Mouse (Mus musculus): ENCODE measurements around the gene Pla2g2f. TPM values are rescaled to one million over a fixed set of nuclear protein-coding genes. Genes with fewer than 3 reads are reported as not detected.

The Pla2g2f gene
- total RNA-seq, 1 experiment, result 0.22 TPM

GRCm38 (mm10) chr4:138801631-138802030 is 44.2 kb upstream of the Pla2g2f start:
- H3K4me1 ChIP-seq (ENCODE audit: control insufficient read depth in 2 of 2, insufficient read depth in 2 of 2, low read length in 2 of 2, poor library complexity in 1 of 2), result peaks cover 0 to 12% of the 10 kb centered on the region in 2 experiments; a peak in 2 of 4 replicates

GRCm38 (mm10) chr4:138800134-138800744 is 42.8 kb upstream of the Pla2g2f start:
- Histone ChIP-seq H3K9ac (ENCODE audit: insufficient read depth, low read depth, low read length, poor library complexity, severe bottlenecking) (no peak overlapping the region), H3K4me3 (ENCODE audit: insufficient read depth in 1 of 2, low read depth in 1 of 2, low read length in 2 of 2, poor library complexity in 1 of 2, severe bottlenecking in 1 of 2) (no peak overlapping the region), H3K9me3 (ENCODE audit: control insufficient read depth, insufficient read depth, low read depth, low read length) (no peaks in the 10 kb centered on the region), H3K27ac (ENCODE audit: insufficient read depth, low read depth, low read length, poor library complexity, severe bottlenecking) (no peak overlapping the region), H3K36me3 (ENCODE audit: control insufficient read depth, insufficient read depth, low read length, poor library complexity, severe bottlenecking) (no peaks in the 10 kb centered on the region), H3K4me1 (ENCODE audit: control insufficient read depth in 2 of 2, insufficient read depth in 2 of 2, low read length in 2 of 2, poor library complexity in 1 of 2) (peaks cover 0 to 8% of the 10 kb centered on the region in 2 experiments; a peak in 2 of 4 replicates)
- in situ Hi-C loops (cut with MboI; ENCODE audit: low sequenced_read_pairs in 2 of 2, unreplicated experiment in 2 of 2), result no loop called here
- DNase-seq (ENCODE audit: low read depth, low spot score), result no peak
- TF ChIP-seq ZC3H11A (IDR thresholded peaks at IDR 0.05; ENCODE audit: borderline replicate concordance, low read depth, low read length) (no peak), ZNF384 (IDR thresholded peaks at IDR 0.05; ENCODE audit: low read depth, low read length) (no peak), CHD2 (IDR thresholded peaks at IDR 0.05; ENCODE audit: low read depth, low read length) (no peak), MAFK (IDR thresholded peaks at IDR 0.05; ENCODE audit: insufficient read depth, low read depth, low read length) (no peak), HCFC1 (IDR thresholded peaks at IDR 0.05; ENCODE audit: borderline replicate concordance, insufficient read depth, low read length) (no peak)

More at GRCm38 (mm10) chr4:138801631-138802030, 44.2 kb upstream of the Pla2g2f start:
- Histone ChIP-seq H3K36me3 (ENCODE audit: control insufficient read depth, insufficient read depth, low read length, poor library complexity, severe bottlenecking) (no peaks in the 10 kb centered on the region), H3K9me3 (ENCODE audit: control insufficient read depth, insufficient read depth, low read depth, low read length) (no peaks in the 10 kb centered on the region), H3K27ac (ENCODE audit: insufficient read depth, low read depth, low read length, poor library complexity, severe bottlenecking) (no peak overlapping the region), H3K4me3 (ENCODE audit: insufficient read depth in 1 of 2, low read depth in 1 of 2, low read length in 2 of 2, poor library complexity in 1 of 2, severe bottlenecking in 1 of 2) (no peak overlapping the region), H3K9ac (ENCODE audit: insufficient read depth, low read depth, low read length, poor library complexity, severe bottlenecking) (no peak overlapping the region)
- TF ChIP-seq ZNF384 (IDR thresholded peaks at IDR 0.05; ENCODE audit: low read depth, low read length) (no peak), ZC3H11A (IDR thresholded peaks at IDR 0.05; ENCODE audit: borderline replicate concordance, low read depth, low read length) (no peak), HCFC1 (IDR thresholded peaks at IDR 0.05; ENCODE audit: borderline replicate concordance, insufficient read depth, low read length) (no peak), MAFK (IDR thresholded peaks at IDR 0.05; ENCODE audit: insufficient read depth, low read depth, low read length) (no peak), CHD2 (IDR thresholded peaks at IDR 0.05; ENCODE audit: low read depth, low read length) (no peak)
- DNase-seq (ENCODE audit: low read depth, low spot score), result no peak
- in situ Hi-C loops (cut with MboI; ENCODE audit: low sequenced_read_pairs in 2 of 2, unreplicated experiment in 2 of 2), result no loop called here

- no peak overlapping the region for H3K27ac ChIP-seq (ENCODE audit: insufficient read depth, low read depth, low read length, poor library complexity, severe bottlenecking)
- in situ Hi-C loops (cut with MboI; ENCODE audit: low sequenced_read_pairs in 2 of 2, unreplicated experiment in 2 of 2), result no loop called here
- H3K9me3 ChIP-seq (ENCODE audit: control insufficient read depth, insufficient read depth, low read depth, low read length), result no peaks in the 10 kb centered on the region
- H3K36me3 ChIP-seq (ENCODE audit: control insufficient read depth, insufficient read depth, low read length, poor library complexity, severe bottlenecking), result no peaks in the 10 kb centered on the region
- H3K9ac ChIP-seq (ENCODE audit: insufficient read depth, low read depth, low read length, poor library complexity, severe bottlenecking), result no peak overlapping the region
- no peak for DNase-seq (ENCODE audit: low read depth, low spot score)
- TF ChIP-seq HCFC1 (IDR thresholded peaks at IDR 0.05; ENCODE audit: borderline replicate concordance, insufficient read depth, low read length), result no peak
- TF ChIP-seq CHD2 (IDR thresholded peaks at IDR 0.05; ENCODE audit: low read depth, low read length), result no peak
- no peak for TF ChIP-seq ZC3H11A (IDR thresholded peaks at IDR 0.05; ENCODE audit: borderline replicate concordance, low read depth, low read length)
- TF ChIP-seq ZNF384 (IDR thresholded peaks at IDR 0.05; ENCODE audit: low read depth, low read length), result no peak
- H3K4me1 ChIP-seq (ENCODE audit: control insufficient read depth in 2 of 2, insufficient read depth in 2 of 2, low read length in 2 of 2, poor library complexity in 1 of 2), result peaks cover 3 to 21% of the 10 kb centered on the region in 2 experiments; a peak in 3 of 4 replicates
- no peak overlapping the region for H3K4me3 ChIP-seq (ENCODE audit: insufficient read depth in 1 of 2, low read depth in 1 of 2, low read length in 2 of 2, poor library complexity in 1 of 2, severe bottlenecking in 1 of 2)
Measured at GRCm38 (mm10) chr4:138797217-138797570, 39.8 kb upstream of the Pla2g2f start.

- Histone ChIP-seq H3K9ac (ENCODE audit: insufficient read depth, low read depth, low read length, poor library complexity, severe bottlenecking) (no peak overlapping the region), H3K27ac (ENCODE audit: insufficient read depth, low read depth, low read length, poor library complexity, severe bottlenecking) (no peak overlapping the region), H3K9me3 (ENCODE audit: control insufficient read depth, insufficient read depth, low read depth, low read length) (no peaks in the 10 kb centered on the region), H3K36me3 (ENCODE audit: control insufficient read depth, insufficient read depth, low read length, poor library complexity, severe bottlenecking) (no peaks in the 10 kb centered on the region), H3K4me3 (ENCODE audit: insufficient read depth in 1 of 2, low read depth in 1 of 2, low read length in 2 of 2, poor library complexity in 1 of 2, severe bottlenecking in 1 of 2) (no peak overlapping the region), H3K4me1 (ENCODE audit: control insufficient read depth in 2 of 2, insufficient read depth in 2 of 2, low read length in 2 of 2, poor library complexity in 1 of 2) (peaks cover 3 to 21% of the 10 kb centered on the region in 2 experiments; a peak in 3 of 4 replicates)
- in situ Hi-C loops (cut with MboI; ENCODE audit: low sequenced_read_pairs in 2 of 2, unreplicated experiment in 2 of 2), result no loop called here
- DNase-seq (ENCODE audit: low read depth, low spot score), result no peak
- TF ChIP-seq ZNF384 (IDR thresholded peaks at IDR 0.05; ENCODE audit: low read depth, low read length), result peak; percentile 83
- TF ChIP-seq ZC3H11A (IDR thresholded peaks at IDR 0.05; ENCODE audit: borderline replicate concordance, low read depth, low read length), result no peak
- no peak for TF ChIP-seq CHD2 (IDR thresholded peaks at IDR 0.05; ENCODE audit: low read depth, low read length)
Measured at GRCm38 (mm10) chr4:138796513-138797216, 39.2 kb upstream of the Pla2g2f start.
